Mouse (Mus musculus) right cerebral cortex, postnatal 4 days (tissue): Measurements from ENCODE around the gene Mcm10.

ENCODE experiments used
- DNase-seq: peaks from one replicate; pipeline ENCODE4 v3.0.0-alpha.2; 2022

The Mcm10 gene

DNA sequence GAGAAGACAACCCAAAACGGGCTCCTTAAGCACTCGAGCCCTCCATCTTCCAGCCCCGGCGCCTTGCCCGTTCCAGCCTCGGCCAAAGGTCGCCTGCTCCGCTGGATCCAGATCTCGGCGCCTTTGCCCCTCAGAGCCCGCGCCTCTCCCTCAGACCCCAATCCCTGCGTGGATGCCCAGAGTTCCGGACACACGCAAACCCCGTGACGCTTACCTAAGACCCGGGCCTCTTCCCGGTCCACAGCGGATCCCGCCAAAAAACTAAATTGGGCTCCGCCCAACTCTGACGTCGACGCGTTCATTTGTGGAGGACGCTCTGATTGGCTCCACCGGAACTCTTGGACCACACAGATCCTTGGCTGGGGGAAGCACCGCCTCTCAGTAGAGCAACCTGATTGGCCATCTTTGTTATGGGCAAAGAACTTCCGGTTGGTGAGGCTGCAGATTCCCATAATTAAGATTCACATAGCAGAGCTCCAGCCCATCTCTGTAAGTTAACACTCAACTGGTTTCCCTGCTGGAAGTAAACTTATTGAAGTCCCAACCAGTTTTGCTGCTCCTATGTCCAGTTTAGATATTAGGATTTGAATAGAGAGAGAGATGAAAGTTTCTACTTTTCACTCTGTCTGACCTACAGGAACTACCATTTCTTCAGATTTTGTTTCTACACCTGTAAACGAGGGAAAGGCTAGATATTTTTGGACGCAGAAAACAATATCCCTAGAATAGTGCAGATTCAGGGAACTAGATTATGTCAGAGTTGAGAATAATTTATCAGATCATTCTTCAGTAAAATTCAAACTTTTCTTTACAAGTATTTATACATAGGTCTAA, at the start of gene Mcm10:
Gene Mcm10, minus strand, starts transcription at position 301 of the 834 bp plus-strand sequence.
- DNase-seq = peak; percentile 91

DNA sequence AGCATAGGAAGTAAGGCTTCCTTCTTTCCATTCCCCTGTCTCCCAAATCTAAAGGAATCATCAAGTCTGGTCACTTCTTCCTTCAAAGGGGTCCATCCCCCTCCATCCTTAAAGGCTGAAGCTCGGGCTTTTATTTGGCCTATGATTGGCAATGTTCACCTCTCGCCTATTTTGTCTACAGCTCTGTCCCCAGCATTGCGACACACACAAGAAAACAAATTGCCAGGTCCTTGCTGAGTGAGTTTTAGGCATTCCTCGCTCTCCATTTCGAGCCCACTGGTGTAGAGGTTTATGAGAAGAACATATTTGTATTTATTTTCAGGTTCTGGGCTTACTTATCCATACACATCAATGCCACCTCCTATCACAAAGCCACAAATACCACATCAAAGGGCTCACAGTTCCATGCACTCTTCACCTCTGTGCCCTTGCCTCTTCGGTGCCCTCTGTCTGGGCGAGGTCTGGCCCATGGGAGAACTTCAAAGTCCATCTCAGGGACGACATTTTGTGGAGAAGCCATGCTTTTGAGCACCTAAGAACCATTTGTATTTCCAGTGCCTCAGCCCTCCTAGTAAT, 48.6 kb upstream of the Mcm10 start:
- no peak for DNase-seq

GRCm38 (mm10) chr2:5059997-5060396, 47.4 kb upstream of the Mcm10 start:
- no peak for DNase-seq

DNA sequence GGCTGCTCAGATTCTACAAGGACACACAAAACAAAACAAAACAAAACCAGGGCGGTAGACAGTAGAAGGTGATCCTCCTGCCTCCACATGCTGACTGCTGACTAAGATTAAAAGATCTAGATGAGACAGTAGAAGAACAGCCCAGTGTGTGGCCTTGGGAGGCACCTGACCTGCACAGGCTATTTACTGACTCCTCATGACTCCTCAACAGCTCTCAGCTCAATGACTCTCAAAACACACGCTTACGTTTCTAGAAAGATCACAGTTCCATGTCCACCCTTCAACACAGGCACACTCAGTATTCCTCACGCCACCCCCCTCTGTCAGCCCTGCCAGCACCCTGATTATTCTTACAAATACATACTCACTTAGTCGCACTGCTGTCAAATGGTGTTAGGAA, 45.8 kb upstream of the Mcm10 start:
- DNase-seq = no peak

DNA sequence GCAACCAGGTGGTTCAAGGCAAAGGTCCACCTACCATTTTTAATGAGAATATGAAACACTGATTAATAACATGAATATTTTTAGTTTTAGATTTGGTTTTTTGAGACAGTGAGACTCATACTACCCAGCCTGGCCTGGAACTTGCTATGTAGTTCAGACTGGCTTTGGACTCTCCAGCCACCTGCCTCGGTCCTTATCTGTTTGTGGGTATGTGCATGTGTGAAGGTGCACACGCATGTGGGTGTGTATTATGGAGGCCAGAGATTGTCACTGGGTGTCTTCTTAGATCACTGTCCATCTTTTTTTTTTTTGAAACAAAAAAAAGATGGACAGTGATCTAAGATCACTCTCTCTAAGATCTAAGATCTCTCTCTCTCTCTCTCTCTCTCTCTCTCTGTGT, 38.0 kb upstream of the Mcm10 start:
- DNase-seq = no peak

DNA sequence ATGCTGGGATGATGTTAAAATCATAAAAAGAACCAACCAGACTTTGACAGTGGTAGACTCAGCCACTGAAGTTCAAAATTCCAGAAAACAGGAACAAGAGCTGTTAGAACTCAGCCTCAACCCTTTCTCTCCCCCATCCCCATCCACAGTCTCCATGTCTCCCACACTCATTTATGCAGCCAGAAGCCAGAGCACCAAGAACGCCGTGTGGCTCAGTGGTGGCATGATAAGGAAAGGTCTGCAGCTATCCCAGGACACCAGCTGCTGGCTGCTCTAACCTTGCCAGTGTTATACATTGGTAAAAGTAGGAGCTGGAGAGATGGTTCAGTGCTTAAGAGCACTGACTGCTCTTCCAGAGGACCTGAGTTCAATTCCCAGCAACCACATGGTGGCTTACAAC, 34.4 kb upstream of the Mcm10 start:
- DNase-seq = no peak

DNA sequence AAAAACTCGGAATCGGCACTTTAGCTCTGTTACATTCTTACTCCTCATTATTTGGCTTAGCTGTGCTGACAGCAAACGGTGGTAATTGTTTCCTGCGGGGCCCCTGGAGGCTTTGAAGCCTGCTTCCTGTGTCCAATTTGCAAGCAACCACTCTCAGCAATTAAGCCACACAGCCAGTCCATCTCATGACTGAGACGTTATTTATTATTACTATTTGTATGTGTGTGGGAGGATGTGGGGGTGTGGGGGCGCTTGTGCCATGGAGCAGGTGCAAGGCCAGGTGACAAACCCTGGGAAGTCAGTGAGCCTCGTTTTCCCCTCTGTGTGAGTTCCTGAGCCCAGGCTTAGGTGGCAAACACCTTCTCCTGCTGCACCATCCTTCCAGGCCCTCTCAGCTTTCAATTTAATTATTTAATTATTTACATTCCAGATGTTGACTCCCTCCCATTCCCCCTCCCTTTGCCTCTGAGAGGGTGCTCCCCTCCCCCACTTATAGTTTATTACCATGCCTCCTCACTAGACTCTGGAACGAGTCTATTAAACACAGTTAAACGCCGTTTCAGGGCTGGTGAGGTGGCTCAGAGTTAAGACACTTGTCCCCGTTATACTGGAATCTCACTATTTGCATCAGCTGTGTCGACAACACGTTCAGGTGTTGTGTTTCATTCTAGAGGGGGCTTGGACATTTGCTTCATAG, 32.8 kb upstream of the Mcm10 start:
- no peak for DNase-seq

DNA sequence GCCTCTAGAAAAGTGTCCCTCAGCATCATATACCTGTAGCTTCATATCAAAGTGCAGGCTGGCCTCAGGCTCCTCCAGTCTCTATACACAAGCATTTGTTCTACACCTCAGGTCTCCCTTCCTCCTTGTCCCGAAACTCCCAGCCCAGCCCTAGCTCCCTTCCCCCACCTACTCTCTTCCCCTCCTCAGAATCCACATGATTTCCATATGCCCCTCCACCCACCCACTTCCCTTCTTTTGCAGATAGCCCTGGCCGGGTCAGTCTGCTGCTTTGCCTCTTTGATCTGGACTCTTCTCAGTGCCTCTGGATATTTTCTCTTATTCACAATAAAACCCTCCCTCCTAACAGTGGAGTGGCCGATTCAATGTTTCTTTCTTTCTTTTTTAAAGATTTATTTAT, 31.7 kb upstream of the Mcm10 start:
- no peak for DNase-seq

DNA sequence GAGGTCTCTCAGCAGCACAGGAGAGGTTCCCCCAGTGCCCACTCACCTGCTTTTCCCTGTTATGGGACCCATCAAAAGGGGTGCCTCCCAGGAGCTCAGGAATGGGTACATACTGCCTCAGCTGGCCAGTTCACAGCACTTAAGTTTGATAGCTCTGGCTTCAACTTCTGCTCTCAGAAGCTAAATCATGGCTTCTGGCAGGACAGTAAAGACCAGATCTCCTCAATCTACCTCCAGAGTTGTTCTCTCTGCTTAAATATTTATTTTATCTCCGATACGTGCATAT, 30.8 kb upstream of the Mcm10 start:
- DNase-seq = no peak

GRCm38 (mm10) chr2:5042616-5043475, 30.3 kb upstream of the Mcm10 start:
- no peak for DNase-seq

GRCm38 (mm10) chr2:5041854-5042253, 29.3 kb upstream of the Mcm10 start:
- DNase-seq = no peak

DNA sequence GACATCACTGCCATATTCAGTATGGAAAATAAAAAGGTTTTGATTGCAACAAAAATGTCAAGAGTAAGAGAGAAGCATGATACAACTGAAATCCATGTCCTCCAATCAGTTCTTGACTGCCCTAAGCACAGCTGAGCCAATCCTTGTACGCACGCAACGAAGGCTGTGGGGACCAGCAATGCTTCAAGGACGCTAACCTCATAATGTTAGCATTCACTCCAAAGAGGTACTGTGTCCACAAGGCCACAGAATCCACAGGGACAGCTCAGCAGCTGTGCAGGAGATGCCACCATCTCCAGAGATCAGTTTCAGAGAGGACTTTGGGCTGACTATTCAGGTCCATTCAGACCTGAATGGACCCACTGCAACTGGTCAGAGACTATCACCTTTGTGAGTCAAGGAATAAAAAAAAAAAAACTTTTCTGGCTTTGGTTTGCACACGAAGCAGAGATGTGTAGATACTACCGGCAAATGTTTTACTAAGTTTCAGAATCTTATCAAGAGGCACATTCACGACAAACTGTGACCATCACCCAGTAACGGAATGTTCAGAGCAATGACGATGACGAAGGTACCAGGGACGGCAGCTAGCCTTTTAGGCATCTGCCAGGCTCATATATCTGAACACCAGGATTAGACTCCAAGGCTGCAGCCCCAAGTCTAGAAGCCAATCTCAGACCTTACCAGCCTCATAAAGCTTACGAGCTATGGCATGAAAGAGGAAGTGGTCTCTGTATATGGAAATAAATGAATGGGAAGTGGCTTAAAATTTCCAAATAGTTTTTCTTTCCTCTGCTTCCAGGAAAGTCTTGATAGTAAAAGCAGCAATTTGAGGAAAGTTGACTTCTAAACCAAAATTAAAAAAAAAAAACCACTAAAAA, 27.9 kb upstream of the Mcm10 start:
- no peak for DNase-seq

GRCm38 (mm10) chr2:5039350-5040170, 27.0 kb upstream of the Mcm10 start:
- DNase-seq = no peak

DNA sequence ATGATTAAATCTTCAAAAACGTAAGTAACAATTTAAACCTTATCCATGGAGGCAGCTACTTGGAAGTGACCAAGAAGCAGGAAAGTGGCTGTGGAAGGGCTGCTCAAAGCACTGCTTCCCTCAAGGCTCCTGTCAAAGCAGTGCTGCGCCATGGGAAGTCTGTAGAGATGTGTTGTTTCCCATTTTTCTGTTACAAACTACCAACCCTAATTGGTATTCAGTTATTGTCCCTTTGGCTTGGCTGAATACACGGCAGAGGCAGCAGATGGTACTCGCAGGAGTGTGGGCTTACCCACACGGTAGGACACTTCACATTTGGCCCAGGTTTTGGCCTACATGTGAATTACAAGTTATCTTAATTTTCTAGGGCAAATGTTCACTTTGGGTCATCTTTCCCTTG, 25.7 kb upstream of the Mcm10 start:
- no peak for DNase-seq

- no peak for DNase-seq
Observed at GRCm38 (mm10) chr2:5037390-5037789, 24.8 kb upstream of the Mcm10 start.

DNA sequence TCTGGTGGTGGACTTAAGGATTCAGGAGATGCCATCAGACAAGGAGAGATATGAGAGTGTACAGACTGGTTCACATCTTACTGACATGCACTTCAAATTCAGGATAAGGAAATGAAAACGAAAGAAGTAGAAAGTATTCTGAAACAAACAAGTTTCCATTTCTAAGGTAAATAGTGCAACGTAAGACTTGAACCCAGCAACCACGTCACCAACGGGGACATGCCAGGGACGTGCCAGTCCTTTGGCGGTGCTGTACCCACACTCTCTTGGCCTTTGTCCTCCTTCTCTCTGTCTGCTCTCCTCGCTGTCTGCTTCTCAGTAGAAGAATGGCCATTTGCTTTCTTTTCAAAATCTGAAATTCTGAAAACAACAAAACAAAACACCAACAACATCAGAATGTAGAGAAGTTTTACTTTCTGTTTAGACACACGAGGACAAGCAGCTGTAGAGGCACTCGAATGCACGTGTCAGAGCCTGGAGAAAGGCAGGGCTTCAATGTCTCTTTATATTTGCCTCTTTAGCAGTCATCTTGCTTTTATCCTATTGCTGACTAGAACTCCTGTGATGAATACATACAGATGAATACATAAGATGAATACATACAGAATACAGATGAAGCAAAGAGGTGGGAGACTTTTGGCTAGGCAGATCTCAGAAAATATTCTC, 24.0 kb upstream of the Mcm10 start:
- no peak for DNase-seq

- no peak for DNase-seq
Observed at GRCm38 (mm10) chr2:5035241-5035640, 22.6 kb upstream of the Mcm10 start.

DNA sequence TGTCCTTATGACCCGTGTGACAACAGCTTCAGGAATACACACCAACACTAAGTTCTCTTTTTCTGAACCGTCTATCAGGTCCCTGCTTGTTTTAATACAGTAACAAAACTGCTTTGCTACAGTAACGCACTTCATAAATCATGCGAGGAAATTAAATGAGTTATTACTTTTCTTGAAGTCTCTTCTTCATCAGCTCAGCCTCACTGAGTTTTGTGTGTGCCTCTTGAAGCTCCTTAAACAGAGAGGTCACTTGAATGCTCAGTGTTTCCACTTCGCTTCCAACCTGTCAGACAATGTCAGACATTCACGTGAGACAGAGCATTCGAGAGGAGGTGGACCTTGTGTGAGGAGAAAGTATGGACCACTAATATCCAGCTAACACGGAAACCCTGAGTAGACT, 22.2 kb upstream of the Mcm10 start:
- DNase-seq = no peak

DNA sequence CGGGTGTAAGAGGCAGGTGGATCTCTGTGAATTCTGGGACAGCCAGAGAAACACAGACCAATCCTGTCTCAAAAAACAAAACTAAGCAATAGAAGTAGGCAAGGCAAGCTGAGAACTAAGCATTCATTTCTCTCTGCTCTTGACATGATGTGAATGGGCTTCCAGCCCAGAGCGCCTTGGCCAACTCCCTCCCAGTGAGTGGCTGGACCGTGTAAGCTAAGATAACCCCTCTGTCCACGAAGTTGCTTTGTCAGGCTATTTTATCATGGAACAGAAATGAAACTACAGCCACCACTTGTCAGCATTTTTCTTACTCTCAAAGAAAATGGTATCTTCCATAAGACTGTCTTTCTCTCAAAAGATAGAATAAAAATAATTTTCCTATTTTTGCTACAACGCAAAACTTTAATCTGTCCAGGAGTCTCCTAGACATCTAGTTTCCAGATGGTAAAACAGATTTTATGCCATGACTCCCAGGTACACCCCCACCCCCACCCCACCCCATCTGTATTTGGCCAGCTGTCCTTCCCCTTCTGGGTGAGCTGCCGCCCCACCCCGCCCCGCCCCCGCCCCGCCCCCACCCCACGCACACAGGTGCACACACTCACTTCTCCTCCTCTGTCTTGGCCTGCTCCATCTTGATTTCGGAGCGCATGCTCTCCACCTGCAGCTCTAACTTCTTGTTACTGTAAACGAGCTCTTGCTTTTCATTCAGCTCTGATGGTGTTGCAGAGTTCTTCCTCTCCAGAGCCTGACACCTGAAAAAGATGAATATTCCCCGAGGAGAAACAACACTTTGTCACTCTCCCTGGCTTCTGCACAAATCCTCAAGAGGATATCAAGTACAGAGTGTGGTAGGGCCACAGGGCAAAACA, 21.2 kb upstream of the Mcm10 start:
- no peak for DNase-seq

GRCm38 (mm10) chr2:5032665-5033064, 20.1 kb upstream of the Mcm10 start:
- no peak for DNase-seq
